Mouse (Mus musculus): ENCODE data around the gene Cyth3.

Gene Cyth3

DNA sequence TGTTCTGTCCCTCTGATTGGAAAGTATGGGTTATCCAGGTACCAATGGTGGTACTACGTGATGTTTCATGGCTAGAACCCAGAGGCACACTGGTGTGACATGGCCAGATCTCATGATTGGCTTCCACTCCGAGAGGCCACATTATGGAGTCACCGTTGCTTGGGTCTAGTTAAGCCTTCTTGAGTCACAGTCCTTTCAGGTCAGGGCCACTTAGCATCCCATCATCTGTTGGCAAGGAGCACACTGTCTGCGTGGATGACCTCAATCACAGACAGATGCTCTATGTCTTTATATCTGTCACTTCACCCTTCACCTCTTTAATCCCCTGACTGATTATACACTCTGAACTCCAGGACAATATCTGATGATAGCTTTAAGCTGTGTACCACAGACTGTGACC, 6.1 kb upstream of the Cyth3 start:
- DNase-seq (ENCODE audit: low spot score), result no peak

DNA sequence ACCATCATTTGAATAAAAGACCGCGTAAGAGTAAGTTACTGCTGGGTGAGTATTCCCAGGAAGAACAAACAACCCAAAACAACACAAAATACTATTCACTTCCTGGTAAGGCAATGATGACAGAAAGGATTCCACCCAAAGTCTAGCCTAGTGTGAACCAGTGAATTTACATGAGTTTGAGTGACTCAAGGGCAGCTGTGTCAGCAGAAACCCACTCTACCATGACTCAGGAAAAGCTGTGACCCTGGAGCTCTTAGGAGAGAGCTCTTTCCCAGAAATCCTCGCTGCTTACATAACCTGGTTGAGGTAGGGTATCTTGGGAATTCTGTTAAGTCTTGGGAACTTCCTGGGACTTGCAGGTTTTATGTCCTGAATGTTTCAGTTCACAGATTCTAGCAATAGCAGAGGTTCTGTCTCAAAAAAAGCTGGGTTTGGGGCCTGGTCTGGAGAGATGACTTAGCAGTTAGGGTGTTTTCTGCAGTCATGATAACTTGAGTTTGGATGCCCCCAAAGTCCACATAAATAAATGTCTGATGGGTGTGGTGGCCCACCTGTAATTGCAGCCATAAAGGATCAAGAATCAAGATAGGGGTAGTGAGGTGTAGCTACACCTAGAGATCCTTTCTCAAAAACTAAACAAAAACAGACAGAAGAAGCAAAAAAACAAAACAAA, 5.5 kb upstream of the Cyth3 start:
- no peak for DNase-seq (ENCODE audit: low spot score)

DNA sequence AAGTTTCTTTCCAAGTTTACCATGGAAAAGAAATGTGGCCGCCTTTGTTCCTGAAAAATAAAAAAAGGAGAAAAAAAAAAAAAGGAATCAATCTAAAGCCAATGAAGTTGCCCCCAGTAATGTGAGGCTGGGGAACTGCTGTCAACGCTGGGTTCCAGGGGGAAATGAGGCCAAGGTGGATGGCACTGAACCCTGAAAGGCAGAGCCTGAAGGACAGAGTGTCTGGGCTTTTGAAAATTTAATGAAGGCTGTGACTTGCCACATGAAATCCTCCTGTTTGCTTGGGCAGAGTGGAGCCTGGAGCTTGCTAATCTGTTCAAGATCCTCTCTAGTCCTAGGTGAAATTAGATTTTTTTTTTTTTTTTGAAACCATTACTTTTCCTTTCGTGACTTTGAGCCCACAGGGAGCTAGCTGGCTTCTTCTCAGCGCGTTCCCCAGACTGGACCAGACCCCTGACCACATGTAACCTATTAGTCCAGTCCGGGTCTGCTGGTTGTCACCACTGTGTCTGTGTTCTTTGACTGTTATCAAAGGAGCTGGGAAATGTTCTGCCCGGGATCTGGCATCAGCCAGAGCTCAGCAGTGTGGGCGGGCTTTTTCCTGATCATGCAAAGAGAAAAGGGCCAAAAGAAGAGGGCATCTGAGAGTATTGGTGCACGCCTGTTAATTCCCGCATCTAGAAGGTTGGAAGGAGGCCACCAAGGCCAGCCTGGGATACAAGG, 4.6 kb upstream of the Cyth3 start:
- DNase-seq (ENCODE audit: low spot score), result no peak

DNA sequence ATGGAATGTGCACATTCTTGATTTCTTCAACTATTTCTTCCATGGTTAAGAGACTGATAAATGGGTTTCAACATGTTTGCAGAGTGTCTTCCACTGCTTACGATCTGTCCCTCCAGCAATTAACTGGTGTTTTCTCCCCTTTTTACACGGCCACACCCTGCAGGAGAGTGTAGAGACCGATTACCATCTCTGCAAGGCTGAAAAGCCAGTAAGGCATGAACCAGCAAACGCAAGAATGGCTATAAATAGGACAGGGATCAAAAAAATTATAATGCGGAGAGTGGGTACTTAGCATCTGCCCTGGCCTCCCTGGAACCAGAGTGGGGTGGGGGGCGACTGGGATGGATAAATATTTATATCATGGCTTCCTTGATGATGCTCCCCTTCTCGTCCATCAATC, 3.7 kb upstream of the Cyth3 start:
- DNase-seq (ENCODE audit: low spot score), result no peak

DNA sequence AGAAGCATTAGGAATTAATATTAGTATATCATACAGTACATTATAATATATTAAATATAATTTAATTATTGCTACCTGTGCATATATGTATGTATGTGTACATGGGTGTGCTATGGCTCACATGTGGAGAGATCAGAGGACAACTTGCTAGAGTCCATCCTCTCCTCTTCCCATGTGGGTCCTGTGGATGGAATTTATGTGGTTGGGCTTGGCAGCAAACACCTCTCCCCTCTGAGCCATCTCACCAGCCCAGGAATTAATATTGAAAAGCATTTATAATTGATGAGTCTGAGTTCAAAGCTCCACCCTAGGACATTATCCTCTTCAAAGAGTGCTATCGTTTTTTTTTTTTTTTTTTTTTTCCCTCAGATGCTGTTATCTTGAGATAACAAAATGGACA, 2.1 kb upstream of the Cyth3 start:
- DNase-seq (ENCODE audit: low spot score), result no peak

DNA sequence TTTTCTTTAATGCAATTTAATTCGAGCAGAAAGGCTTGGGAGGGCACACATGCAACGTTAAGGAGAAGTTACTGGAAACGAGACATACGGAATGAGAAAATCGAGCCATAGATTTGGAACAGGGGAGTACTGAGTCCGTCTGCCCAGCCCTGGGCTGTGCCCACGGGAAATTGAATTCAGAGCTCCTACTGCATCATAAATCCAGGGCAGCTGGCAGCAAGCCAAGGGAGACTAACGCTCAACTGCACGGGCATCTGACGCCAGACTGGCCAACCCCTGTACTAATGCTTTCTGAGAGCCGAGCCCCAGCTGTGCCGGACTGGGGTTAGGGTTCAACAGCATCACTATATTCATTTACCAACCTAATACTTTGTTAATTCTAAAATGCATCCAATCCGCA, 1.3 kb upstream of the Cyth3 start:
- no peak for DNase-seq (ENCODE audit: low spot score)

DNA sequence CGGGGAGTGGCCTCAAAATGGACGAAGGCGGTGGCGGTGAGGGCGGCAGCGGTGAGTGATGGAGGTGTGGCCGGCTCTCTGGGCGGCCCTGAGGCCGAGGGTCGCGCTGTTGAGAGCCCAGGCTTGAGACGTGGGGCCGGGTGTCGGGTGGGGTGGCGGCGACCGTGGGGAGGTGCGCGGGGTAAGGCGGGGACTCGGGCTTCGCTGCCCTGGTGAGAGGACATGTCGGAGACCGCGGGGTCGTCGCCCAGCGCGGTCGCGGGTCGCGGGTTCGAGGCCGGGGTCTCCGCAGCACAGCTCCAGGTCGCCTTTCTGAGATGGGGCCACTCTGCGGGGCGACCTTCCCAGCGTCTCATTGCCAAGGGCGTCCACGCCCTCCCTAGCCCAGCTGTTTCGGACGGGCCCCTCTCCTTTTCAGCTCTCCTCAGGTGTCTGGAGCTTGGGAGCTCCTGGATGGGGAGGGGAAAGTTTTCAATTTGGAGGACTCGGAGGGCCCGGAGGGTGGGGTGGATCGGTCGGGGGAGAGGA, 440 bp downstream of the Cyth3 start:
- DNase-seq (ENCODE audit: low spot score), result no peak

DNA sequence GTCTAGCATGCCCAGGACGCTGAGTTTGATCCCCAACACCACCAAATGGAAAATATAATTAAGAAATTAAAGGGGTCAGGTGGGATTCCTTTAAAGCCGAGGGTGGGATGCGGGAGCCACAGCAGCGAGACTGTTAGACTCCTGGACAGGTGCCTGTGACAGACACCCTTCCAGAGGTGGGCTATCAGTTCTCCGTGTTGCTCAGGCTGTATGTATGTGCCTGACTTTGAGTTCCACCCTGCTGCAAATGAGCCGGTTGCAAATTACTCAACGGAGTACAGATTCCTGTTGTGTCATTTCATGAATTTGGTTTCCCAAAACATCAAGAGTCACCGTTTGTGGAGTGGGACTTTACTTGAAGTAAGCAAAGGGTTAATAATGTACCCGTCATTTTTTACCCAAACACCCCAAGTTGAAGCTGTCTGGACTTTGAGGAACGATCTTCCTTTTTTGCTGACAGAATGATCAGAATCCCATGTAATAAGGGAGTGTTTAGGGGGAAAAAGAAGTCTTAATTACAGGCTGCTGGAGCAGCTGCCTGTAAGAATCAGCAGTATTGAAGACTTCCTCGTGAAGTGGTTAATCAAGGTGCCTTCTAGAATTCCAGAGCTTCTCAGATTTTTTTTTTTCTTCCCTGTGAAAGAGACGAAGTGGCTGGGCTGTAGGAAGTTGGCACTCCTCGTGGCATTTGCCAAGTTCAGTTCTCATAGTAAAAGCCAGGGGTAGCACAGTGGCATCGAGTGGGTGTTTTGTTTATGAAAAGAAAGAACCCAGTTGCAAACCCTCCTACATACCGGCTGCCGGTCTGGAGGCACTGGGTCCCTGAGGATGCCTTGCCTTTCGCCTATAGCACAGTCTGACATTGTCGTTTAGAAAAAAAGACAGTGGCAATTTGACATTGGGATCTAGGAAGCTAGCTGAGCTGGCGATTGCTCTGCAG, 1.4 kb downstream of the Cyth3 start:
- DNase-seq (ENCODE audit: low spot score), result no peak

DNA sequence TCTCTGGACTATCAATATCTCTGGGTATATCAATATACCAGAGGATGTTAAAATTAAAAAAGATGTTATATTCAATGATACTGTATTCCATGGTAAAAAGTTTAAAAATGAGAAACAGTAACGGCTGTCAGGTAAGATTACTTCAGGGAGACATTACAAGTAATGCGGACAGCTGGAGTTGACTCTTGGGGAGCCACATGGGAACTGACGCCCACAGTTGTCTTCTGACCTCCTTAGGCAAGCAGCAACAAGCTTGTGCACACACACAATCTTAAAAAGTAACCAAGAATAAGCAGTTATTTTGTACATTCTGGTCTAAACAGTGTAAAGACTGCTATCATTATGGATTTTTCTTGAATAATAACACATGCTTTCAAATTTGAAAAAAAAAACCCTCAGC, 2.2 kb downstream of the Cyth3 start:
- no peak for DNase-seq (ENCODE audit: low spot score)

DNA sequence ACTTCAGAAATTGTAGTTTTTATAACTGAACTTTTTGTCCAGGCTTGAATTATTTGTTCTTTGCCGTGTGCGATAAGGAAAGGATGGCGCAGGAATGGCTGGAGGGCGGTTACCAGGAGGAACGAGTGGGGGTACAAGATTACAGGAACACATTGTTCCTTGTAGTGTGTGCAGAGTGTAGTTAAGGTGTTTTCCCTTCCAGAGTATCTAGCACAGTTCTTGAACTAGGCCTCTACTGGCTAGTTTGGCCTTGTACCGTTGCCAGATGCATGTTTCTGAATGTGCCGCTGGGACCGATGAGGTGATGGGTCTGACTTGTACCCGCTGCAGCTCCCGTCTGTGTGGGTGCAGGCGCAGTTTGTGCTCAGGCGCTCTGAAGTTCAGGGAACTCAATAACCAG, 3.2 kb downstream of the Cyth3 start:
- peak; percentile 78 for DNase-seq (ENCODE audit: low spot score)

DNA sequence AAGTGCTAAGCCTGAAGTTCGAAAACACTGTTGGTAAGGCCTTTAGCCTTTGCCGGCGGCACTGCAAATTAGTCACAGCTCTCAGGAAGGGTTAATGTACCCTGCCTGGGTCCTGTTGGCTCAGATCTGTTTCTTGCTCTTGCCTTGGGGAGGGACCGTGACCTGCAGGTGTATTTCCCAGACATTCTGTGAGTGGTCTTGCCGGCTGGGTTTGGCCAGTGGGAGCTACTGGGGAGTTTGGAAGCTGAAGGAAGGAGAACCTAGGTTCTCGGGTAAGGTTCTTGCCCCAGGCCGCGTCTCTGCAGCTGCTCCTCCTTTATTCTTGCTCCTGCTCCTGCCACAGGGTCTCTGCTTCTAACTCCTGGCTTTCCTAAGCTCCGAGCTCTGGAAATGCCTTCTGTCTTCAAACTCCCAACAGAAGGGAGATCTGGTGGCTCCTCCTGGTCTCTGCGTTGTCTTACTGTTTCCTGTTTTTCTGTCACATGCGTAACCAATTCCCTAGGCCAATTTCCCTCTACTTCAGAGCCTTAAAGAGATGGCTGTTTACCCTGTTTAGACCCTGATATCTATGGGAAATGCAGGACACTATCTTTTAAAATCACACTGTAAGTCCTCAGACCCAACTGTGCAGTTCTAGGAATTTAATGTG, 3.8 kb downstream of the Cyth3 start:
- no peak for DNase-seq (ENCODE audit: low spot score)

DNA sequence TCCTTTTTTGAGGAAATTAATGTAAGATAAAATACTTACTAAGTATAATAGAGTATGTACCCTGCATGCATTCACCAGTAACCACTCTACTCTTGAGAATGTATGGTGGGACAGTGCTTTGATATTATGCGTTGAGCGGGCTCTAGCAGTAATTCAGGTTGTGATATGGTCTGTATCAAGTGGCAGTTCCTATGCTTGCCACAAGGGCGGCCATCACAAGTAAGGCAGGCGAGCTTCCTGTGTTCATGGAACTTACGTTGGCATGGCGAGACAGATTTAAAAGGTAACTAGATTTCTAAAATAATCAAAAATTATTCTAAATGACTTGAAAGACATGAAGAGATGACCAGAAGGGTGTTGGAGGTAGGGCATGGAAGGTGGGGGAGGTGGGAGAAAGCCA, 5.3 kb downstream of the Cyth3 start:
- DNase-seq (ENCODE audit: low spot score), result no peak

DNA sequence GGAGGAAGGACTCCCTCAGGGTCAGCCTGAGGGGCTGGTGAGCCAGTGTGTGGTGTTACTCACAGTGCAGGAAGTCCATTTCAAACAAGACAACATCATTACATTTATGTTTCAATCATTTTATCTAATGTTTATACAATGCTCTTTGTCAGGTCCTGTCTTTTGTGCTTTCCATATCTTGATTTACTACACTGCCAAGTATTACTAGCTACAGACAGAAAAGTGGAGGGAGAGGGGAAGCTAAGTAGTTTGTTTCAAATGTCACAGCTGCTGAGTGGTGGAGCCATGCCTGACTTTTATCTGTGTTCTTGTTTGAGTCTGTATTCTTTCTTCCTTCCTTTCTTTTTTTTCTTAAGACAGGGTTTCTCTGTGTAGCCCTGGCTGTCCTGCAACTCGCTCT, 5.7 kb downstream of the Cyth3 start:
- DNase-seq (ENCODE audit: low spot score), result no peak

DNA sequence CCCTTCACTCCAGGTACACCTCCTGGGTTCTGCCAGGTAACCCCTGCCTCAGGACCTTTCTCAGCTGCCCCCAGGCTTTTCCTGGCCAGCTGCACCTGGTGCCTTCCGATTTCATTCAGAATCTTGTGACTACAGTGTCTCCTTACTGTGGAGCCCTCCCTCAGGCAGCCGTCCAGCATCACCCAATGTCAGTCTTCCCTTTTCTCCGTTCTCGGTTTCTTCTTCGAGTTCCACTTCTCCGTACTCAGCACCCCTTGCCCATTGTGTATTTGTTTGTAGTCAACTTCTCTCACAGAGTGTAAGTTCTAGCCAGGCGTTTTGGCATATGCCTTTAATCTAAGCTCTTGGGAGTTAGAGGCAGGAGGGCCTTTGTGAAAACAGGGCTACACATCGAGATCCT, 7.4 kb downstream of the Cyth3 start:
- no peak for DNase-seq (ENCODE audit: low spot score)

DNA sequence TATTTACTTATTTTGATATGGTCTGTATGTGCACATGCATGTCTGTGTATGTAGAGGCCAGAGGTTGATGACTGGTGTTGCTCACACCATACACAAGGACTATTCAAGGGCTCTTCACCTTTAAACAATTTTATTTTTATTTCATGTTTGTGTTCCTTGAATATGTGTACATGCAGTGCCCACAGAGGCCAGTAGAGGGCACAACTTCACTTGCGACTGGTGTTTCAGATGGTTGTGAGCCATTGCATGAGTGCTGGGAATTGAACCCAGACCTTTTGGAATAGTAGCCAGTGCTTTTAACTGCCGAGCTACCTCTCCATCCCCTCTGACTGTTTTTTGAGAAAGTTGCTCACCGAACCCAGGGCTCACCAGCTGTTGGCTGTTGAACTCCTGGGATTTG, 8.0 kb downstream of the Cyth3 start:
- DNase-seq (ENCODE audit: low spot score), result no peak

DNA sequence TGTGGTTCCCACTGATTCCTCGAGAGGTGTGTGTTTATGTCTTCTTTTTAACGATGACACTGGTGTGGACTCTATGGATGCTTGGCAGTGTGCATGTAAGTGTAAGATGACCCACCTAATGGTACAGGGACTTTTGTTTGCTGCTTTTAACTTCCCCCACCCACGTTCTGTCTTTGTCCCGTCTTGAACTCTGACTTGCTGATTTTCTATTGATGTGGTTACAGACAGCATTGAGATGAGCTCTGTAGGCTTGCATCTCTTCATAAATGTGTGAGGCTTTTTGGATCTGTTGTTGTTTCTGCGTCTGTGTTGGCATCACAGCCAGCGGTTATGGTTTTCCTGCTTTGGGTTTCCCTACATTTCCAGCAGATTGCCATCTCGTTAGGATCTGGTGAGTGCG, 8.5 kb downstream of the Cyth3 start:
- no peak for DNase-seq (ENCODE audit: low spot score)

DNA sequence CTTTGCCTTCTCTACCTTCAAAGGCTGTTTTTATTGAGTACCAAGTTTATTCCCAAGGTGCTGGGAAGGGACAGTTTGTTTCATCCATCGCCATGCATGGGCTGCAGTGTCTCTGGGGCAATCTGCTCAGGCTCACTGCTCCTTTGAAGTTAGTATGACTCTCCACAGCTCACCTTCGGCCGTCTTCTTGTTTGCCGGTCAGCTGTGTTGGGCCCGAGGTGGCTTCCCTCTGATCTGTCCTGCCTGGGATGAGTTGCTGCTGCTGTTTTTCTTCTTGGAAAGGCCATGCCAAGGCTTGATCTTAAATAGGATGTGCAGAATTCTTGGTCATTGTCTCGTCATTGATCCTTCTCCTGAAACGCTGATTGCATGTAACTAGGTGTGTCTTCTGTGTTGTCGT, 9.3 kb downstream of the Cyth3 start:
- DNase-seq (ENCODE audit: low spot score), result no peak

DNA sequence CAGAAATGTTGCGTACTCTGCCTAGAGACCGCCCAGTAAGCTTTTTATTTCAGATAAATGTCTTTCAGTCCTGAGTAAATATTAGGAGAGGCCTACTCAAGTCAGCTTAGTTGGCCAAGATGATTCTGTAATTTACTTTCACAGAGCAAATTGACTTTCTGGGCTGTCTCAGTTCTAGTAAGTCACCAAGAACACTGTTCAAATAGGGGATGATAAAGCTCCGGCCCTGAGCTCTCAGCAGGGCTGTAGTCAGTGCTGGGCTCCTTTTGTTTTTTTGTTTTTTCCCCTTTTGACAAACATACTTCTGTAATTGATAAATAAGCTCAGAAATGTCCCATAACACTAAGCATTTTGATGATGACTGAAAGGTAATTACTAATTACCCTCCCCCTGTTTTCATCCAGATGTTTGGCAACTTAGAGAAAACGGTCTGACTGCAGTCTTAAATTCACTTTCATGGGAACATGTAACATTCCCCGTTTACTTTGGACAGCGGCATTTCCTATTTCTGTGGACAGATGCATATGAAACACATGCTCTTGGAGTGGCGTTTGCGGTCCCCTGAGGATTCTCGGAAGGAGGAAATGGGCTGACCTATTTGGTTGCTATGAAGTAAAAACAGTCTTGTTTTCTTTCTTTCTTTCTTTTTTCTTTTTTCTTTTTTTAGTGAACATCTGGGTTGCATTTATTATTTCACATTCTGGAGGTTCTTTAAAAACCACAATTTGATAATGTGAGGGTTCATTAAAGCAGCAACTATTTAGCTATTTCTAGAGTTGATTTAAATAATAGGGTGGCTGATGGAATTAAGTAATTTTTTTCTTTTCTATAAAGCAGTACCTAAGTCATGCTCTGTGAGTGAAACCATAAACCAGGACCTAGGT, 10.7 kb downstream of the Cyth3 start:
- DNase-seq (ENCODE audit: low spot score), result peak; percentile 57

DNA sequence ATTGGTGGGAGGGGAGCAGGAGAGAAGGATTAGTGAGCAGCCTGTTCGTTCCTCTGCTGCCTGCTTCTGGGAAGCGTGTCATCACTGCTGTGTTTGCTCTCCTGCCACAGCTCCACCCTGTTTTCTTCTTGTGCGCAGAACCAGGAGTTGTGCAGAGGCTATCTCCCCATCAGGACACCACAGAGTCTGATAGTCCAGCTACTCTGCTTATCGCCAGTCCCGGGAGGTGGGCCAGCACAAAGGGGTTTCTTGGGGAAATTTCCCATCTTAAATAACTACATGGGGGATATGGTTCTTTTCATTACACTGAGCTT, 11.3 kb downstream of the Cyth3 start:
- no peak for DNase-seq (ENCODE audit: low spot score)

DNA sequence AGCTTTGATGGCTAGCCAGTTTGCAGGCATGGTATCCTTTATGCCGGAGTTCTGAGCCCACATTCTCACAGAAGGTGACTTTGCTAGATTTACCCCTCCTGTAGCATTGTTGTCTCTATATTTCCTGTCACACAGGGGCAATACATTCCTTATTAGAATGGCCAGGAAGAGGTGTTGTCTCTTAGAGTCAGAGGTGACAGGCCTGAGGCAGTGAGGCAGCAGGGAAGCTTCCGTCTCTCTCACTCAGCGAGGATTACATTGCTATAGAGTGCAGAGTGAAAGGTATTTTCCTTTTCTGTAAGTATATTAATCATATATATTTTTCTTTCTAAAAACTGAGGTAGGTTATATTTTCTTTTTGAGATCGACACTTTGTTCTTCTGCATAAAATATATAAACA, 11.6 kb downstream of the Cyth3 start:
- DNase-seq (ENCODE audit: low spot score), result no peak

DNA sequence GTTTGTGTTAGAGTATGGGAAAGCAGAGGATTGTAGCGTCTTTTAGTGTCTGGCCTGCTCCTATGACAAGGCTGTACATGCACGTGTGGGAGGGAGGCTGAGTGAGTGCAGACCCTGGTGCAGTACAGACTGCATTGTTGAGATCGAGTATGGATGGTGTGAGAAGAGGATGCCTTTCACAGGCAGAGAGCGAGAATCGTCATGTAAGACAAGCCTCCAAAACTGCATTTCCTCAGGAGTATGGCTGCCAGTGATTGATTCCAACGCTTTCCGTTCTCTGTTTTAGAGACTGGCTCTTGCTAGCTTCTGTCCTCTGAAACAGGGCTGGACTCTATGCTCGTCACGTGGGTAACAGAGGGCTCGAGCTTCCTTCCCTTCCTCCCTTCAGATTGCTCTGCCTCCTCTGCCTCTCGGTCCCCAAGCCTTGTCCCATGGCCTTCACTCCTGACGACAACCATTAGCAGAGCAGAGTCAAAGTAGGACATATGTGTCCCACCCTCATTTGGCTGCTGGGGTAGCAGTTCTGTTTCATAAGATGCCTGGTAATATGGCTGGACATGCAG, 12.4 kb downstream of the Cyth3 start:
- peak; percentile 51 for DNase-seq (ENCODE audit: low spot score)
